Mouse (Mus musculus) liver, adult 2 months (tissue): ENCODE measurements around the gene Tmem164. TPM values are rescaled to one million over a fixed set of nuclear protein-coding genes. Genes with fewer than 3 reads are reported as not detected.

Experiments
- DNase-seq: peaks from one replicate; pipeline ENCODE4 v3.0.0-alpha.2; 2011; ENCODE audit warnings: low read depth, low spot score; ENCODE audit errors: extremely low read depth
- H3K27ac ChIP-seq: fragments of 200-500 bp; replicated peaks from 2 replicates; pipeline ENCODE4 v1.5.1; 2012; ENCODE audit warnings: low read depth, mild to moderate bottlenecking, control low read depth, inconsistent platforms, low read length; ENCODE audit not compliant: insufficient read depth
- H3K27me3 ChIP-seq: fragments of 200-500 bp; 2 replicates; pipeline ENCODE4 v1.6.1; 2012; ENCODE audit warnings: mild to moderate bottlenecking, moderate library complexity, low read length, inconsistent platforms; ENCODE audit not compliant: control insufficient read depth, insufficient read depth
- H3K36me3 ChIP-seq: fragments of 200-500 bp; 2 replicates; pipeline ENCODE4 v1.6.1; 2012; ENCODE audit warnings: low read length, inconsistent platforms; ENCODE audit not compliant: control insufficient read depth, insufficient read depth
- H3K4me1 ChIP-seq: fragments of 200-500 bp; 2 replicates; pipeline ENCODE4 v1.6.1; 2011; ENCODE audit warnings: low read length; ENCODE audit not compliant: control insufficient read depth, insufficient read depth
- H3K4me3 ChIP-seq: fragments of 200-500 bp; 2 replicates; pipeline ENCODE4 v1.5.1; 2011; ENCODE audit warnings: low read depth, mild to moderate bottlenecking, control low read depth, low read length, moderate library complexity; ENCODE audit not compliant: insufficient read depth
- H3K79me2 ChIP-seq: fragments of 200-500 bp; 2 replicates; pipeline ENCODE4 v1.6.1; 2012; ENCODE audit warnings: inconsistent platforms, mild to moderate bottlenecking, low read length, moderate library complexity; ENCODE audit not compliant: control insufficient read depth, insufficient read depth
- H3K9ac ChIP-seq: fragments of 200-500 bp; 2 replicates; pipeline ENCODE4 v1.6.1; 2012; ENCODE audit warnings: low read depth, mild to moderate bottlenecking, control low read depth, inconsistent platforms, low read length
- CTCF ChIP-seq: fragments of 200-500 bp; IDR thresholded peaks from 2 replicates; pipeline ENCODE4 v1.5.1; 2011; ENCODE audit warnings: low read depth, low read length, control low read depth
- POLR2A ChIP-seq: fragments of 200-500 bp; IDR thresholded peaks from 2 replicates; pipeline ENCODE4 v1.6.1; 2011; ENCODE audit warnings: low read length, control low read depth; ENCODE audit not compliant: insufficient read depth; ENCODE audit errors: extremely low read depth
- WGBS: fragments of 180-500 bp; shearing (Covaris S2); methylation state at CpG from one replicate; pipeline ENCODE4 v1.1.7; 2018; 5-methylcytosine and 5-hydroxymethylcytosine counted together
- polyA plus RNA-seq: library from polyadenylated mRNA; depleted of rRNA; stranded (reverse); fragments of >200 nt; gene quantifications from 2 replicates; pipeline ENCODE4 v1.2.3, GENCODE M21; 2012
- total RNA-seq: library from RNA; depleted of rRNA; stranded (reverse); fragments of >200 nt; gene quantifications from 2 replicates; pipeline ENCODE4 v1.2.3, GENCODE M21; 2014

Tmem164 gene
- total and polyA plus RNA-seq, 2 experiments, result 5.3 to 8.4 TPM

DNA sequence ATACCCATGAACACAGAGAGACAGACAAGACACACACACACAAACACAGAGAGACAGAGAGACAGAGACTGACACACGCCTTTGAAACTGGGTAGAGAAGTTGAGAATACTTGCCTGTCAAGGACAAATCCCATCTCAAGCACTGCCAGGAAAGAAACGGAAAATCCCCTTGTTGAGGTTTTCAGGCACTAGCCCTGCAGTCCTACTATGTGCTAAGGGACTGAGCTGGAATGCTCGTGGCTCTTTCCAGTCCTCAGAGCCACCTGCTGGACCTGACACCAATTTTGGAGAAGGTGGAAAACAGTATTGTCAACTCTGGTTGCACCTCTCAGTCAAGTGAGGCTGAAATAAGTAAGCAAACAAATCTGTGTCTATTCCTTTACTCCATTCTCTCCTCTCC, 22.7 kb downstream of the Tmem164 start:
- Histone ChIP-seq H3K27ac (no peak overlapping the region), H3K27me3 (no peaks in the 10 kb centered on the region), H3K79me2 (no peaks in the 10 kb centered on the region), H3K4me3 (no peak overlapping the region), H3K36me3 (no peaks in the 10 kb centered on the region; the same call in 1 of the 2 replicates), H3K9ac (no peak overlapping the region), H3K4me1 (no peaks in the 10 kb centered on the region)
- DNase-seq, result no peak
- WGBS, result 90% methylated on average over 3 of the region's 3 CpGs
- TF ChIP-seq CTCF (no peak), POLR2A (no peak)

DNA sequence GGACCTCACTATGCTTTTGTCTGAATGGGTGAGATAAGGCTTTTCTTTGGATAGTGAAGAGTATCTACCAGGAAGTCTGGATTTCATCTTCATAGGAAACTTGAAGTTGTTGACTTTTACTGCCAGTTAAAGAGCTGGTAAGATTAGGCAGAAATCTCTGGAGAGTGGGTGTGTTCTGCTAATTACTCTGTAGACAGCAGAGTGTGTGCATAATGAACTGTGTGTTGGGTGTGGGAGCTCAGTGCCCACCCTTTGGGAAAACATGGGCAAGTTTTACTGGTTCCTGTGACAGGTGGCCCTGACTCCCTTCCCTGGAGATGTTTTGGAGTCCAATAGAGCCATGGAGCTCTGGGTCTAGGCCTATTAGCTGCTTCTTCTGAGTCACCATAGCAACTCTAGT, 27.1 kb downstream of the Tmem164 start:
- Histone ChIP-seq H3K36me3 (no peaks in the 10 kb centered on the region), H3K4me1 (no peaks in the 10 kb centered on the region), H3K27ac (no peak overlapping the region), H3K27me3 (no peaks in the 10 kb centered on the region), H3K9ac (no peak overlapping the region), H3K4me3 (no peak overlapping the region), H3K79me2 (no peaks in the 10 kb centered on the region)
- TF ChIP-seq POLR2A (no peak), CTCF (no peak)
- DNase-seq, result no peak

DNA sequence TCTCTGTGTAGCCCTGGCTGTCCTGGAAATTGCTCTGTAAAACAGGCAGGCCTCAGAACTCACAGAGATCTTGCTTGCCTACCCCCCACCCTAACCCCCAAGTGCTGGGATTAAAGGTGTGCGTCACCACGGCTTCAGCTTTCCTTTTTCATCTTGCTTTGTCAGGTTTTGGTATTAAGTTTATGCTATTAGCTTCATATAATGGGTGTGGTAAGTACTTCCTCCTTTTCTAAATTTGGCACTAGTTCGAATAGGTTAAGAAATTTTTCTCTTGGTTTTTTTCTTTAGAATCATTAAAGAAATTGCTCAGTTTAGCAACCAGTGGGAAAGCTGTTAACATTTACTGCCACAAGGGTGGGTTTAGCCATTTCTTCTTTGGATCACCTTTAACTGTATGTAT, 34.8 kb downstream of the Tmem164 start:
- no peaks in the 10 kb centered on the region; the same call in 1 of the 2 replicates for H3K4me1 ChIP-seq
- no peaks in the 10 kb centered on the region for H3K36me3 ChIP-seq
- no peak for TF ChIP-seq CTCF
- TF ChIP-seq POLR2A, result no peak
- H3K27ac ChIP-seq, result no peak overlapping the region
- 74% methylated on average over 3 of the region's 3 CpGs for WGBS
- no peak overlapping the region for H3K4me3 ChIP-seq
- DNase-seq, result no peak
- H3K27me3 ChIP-seq, result no peaks in the 10 kb centered on the region
- no peaks in the 10 kb centered on the region for H3K79me2 ChIP-seq
- H3K9ac ChIP-seq, result no peak overlapping the region

DNA sequence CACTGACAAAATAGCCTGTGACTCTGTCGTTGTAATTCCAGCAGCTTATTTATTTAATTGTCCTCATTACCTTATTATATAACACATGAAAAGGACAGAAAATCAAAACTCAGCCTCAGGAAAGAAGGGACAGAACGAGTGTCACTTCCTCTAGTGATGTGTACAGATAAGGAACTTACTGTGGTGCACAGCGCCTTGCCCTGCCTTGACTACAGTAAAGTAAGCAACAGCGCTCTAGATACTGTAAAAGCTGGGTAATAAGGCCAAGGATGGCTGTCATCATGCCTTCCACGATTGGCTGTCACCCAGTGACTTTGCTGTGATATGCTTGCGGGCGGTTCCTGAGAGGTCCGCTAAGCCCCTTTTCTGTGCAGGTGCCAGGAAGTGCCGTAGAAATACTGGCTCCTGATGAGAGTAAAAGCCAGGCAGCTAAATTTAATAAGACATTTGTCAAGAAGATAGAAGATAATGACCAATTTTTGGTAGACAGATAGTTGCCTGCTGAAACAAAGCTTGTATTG, 36.8 kb downstream of the Tmem164 start:
- DNase-seq, result no peak
- Histone ChIP-seq H3K4me3 (no peak overlapping the region), H3K36me3 (no peaks in the 10 kb centered on the region), H3K27ac (no peak overlapping the region), H3K79me2 (no peaks in the 10 kb centered on the region), H3K27me3 (no peaks in the 10 kb centered on the region), H3K9ac (no peak overlapping the region), H3K4me1 (peaks cover 2% of the 10 kb centered on the region; the same call in 1 of the 2 replicates)
- TF ChIP-seq POLR2A (no peak), CTCF (no peak)
- WGBS, result 82% methylated on average over 9 of the region's 9 CpGs

DNA sequence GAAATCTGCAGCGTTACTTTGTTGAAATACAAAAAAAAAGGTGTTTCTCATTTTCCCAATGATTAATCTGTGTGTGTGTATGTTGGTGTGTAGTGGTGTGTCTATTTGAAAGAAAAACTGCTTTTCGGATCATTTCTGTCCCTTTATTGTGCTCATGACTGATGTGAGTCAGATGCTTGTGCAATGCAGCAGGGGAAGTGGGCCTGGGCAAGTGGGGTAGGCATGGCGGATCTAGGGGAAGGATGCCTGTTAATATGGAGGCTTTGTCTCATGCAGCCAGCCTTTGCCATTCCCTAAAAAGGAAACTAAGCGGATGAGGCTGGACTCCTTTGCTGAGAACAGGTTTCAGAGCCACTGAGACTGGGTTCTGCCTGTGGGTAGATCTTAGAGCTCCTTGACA, 37.6 kb downstream of the Tmem164 start:
- no peaks in the 10 kb centered on the region for H3K27me3 ChIP-seq
- no peak for TF ChIP-seq POLR2A
- no peak for TF ChIP-seq CTCF

DNA sequence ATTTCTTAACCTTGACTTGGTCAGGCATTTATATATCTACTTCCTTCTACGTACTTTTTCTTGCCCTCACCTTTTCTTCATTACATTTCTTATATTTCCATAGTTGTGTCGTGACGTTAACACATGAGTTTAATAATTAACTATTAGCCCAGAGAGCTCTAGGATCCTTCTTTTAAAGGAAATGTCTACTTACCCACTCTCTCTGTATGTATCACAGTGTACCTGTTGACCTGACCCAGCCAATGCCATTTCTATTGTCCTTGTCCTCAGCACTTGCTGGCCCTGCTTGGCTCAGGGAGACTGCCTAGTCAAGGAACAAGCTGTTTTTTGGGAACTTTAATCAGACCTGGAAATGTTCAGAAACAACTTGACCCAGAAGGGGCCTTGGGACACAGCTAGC, 40.7 kb downstream of the Tmem164 start:
- no peaks in the 10 kb centered on the region for H3K36me3 ChIP-seq
- no peak for DNase-seq
- no peaks in the 10 kb centered on the region for H3K79me2 ChIP-seq
- no peak overlapping the region for H3K9ac ChIP-seq
- no peaks in the 10 kb centered on the region for H3K27me3 ChIP-seq
- TF ChIP-seq CTCF, result no peak
- no peak overlapping the region for H3K4me3 ChIP-seq
- H3K27ac ChIP-seq, result no peak overlapping the region
- 62% methylated on average over 3 of the region's 3 CpGs for WGBS
- peaks cover 2% of the 10 kb centered on the region; the same call in 1 of the 2 replicates for H3K4me1 ChIP-seq

More for the DNA sequence above, 37.6 kb downstream of the Tmem164 start:
- Histone ChIP-seq H3K27ac (no peak overlapping the region), H3K36me3 (no peaks in the 10 kb centered on the region), H3K79me2 (no peaks in the 10 kb centered on the region), H3K9ac (no peak overlapping the region), H3K4me3 (no peak overlapping the region), H3K4me1 (peaks cover 2% of the 10 kb centered on the region; the same call in 1 of the 2 replicates)
- 92% methylated on average over 4 of the region's 4 CpGs for WGBS
- DNase-seq, result no peak
